Mouse (Mus musculus) lung, postnatal 4 days (tissue): ENCODE results near the gene Tmem39a.
A peak's percentile ranks its signal among the peaks of the same experiment; 100 is the strongest.

Experiments
- DNase-seq, 2 experiments: peaks; one replicate each; pipeline ENCODE4 v3.0.0; 2021

The Tmem39a gene

GRCm38 (mm10) chr16:38636682-38637081 is 78.2 kb downstream of the Tmem39a start:
- peak; percentile 48 to 56 for DNase-seq

GRCm38 (mm10) chr16:38637085-38637484 is 78.6 kb downstream of the Tmem39a start:
- no peak for DNase-seq
